Mouse (Mus musculus) ES-E14 (cell line): ENCODE results near the gene Sult1c1.

Source experiments
- CHD2 ChIP-seq: IDR thresholded peaks from 2 replicates; pipeline ENCODE4 v1.6.1; 2014; ENCODE audit warnings: mild to moderate bottlenecking, low read depth, low read length, inconsistent platforms
- HCFC1 ChIP-seq: IDR thresholded peaks from 2 replicates; pipeline ENCODE4 v1.6.1; 2012; ENCODE audit warnings: low read length, inconsistent platforms, borderline replicate concordance; ENCODE audit not compliant: insufficient read depth
- ZC3H11A ChIP-seq: IDR thresholded peaks from 2 replicates; pipeline ENCODE4 v1.6.1; 2012; ENCODE audit warnings: low read depth, mild to moderate bottlenecking, inconsistent platforms, low read length, borderline replicate concordance
- ZNF384 ChIP-seq: IDR thresholded peaks from 2 replicates; pipeline ENCODE4 v1.6.1; 2012; ENCODE audit warnings: low read depth, low read length, inconsistent platforms

DNA sequence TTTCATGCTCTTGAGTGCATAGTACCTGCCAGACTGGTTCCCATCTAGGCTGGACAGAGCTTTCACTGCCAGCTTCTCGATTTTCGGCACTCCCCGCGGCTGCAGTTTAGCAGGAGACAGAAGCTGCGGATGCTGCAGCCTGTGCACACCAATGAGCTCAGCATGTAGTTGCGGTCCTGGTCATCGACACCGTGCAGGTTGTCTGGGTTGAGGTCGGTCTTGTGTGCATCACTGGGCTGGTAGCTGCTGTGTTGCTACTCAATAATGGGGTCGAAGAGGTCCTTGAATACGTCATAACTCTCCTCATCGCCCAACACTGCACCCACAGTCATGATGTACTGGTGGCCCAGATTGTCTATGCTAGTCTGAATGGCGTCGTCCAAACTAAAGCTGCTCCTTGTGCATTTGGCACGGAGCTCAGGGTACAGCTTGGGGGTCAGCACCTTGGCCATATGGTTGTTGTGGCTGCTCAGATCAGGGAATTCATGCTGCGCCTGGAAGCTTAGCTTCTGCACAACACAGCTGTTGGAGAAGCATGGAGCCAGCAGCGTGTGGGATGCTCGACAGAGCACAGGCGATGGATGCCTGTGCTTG is 48.8 kb downstream of the Sult1c1 start:
- no peak for TF ChIP-seq ZC3H11A
- no peak for TF ChIP-seq ZNF384
- TF ChIP-seq HCFC1: no peak
- no peak for TF ChIP-seq CHD2
